Mouse (Mus musculus) limb, embryonic 15.5 days (tissue): ENCODE data around the gene Tap1. TPM values are rescaled to one million over a fixed set of nuclear protein-coding genes. Genes with fewer than 3 reads are reported as not detected.

Experiments used
- ATAC-seq: fragments of 200-750 bp; cut with Nextera tagmentation; 2 replicates; pipeline ENCODE4 v1.8.0; 2017; ENCODE audit warnings: low read depth, moderate TSS enrichment; ENCODE audit not compliant: insufficient number of reproducible peaks, low FRiP score, low TSS enrichment
- H3K27ac ChIP-seq: fragments of 300-500 bp; sonication (generic); 2 replicates; pipeline ENCODE4 v1.5.1; 2015; ENCODE audit warnings: moderate library complexity, mild to moderate bottlenecking, inconsistent platforms
- H3K27me3 ChIP-seq: fragments of 300-500 bp; sonication (generic); 2 replicates; pipeline ENCODE4 v1.6.1; 2015; ENCODE audit warnings: inconsistent platforms
- H3K36me3 ChIP-seq: fragments of 300-500 bp; sonication (generic); 2 replicates; pipeline ENCODE4 v1.6.1; 2015; ENCODE audit warnings: inconsistent platforms
- H3K4me1 ChIP-seq: fragments of 300-500 bp; sonication (generic); 2 replicates; pipeline ENCODE4 v1.6.1; 2015; ENCODE audit warnings: inconsistent platforms
- H3K4me2 ChIP-seq: fragments of 300-500 bp; sonication (generic); 2 replicates; pipeline ENCODE4 v1.6.1; 2015; ENCODE audit warnings: mild to moderate bottlenecking, inconsistent platforms
- H3K4me3 ChIP-seq: fragments of 300-500 bp; sonication (generic); 2 replicates; pipeline ENCODE4 v1.5.1; 2015; ENCODE audit warnings: mild to moderate bottlenecking, inconsistent platforms
- H3K9ac ChIP-seq: fragments of 300-500 bp; sonication (generic); 2 replicates; pipeline ENCODE4 v1.6.1; 2015; ENCODE audit warnings: inconsistent platforms
- H3K9me3 ChIP-seq: fragments of 300-500 bp; sonication (generic); 2 replicates; pipeline ENCODE4 v1.6.1; 2016; ENCODE audit warnings: inconsistent platforms
- WGBS: fragments of 180-500 bp; shearing (Covaris S2); methylation state at CpG from one replicate; pipeline ENCODE4 v1.1.7; 2015; 5-methylcytosine and 5-hydroxymethylcytosine counted together
- polyA plus RNA-seq: library from polyadenylated mRNA; unstranded; fragments of >200 nt; fragmentation: Nextera tagmentation; extraction: Ambion mirVana; gene quantifications from 2 replicates; pipeline ENCODE4 v1.2.1, GENCODE M21; 2015

The Tap1 gene
- polyA plus RNA-seq, 1 experiment from 2014 or later, result 13.2 TPM

GRCm38 (mm10) chr17:34244656-34245055 lies 57.3 kb downstream of the Tap1 start:
- Histone ChIP-seq H3K4me2 (no peak overlapping the region), H3K36me3 (no peaks in the 10 kb centered on the region), H3K27me3 (peaks cover 4% of the 10 kb centered on the region; the same call in 1 of the 2 replicates), H3K9ac (no peak overlapping the region), H3K9me3 (no peaks in the 10 kb centered on the region), H3K4me1 (no peaks in the 10 kb centered on the region), H3K4me3 (no peak overlapping the region), H3K27ac (no peak overlapping the region)
- WGBS, result 75% methylated on average over 4 of the region's 4 CpGs
- no peak for ATAC-seq

Other genes with a start within 250 kb of the Tap1 start
- 132 and 139 TPM in 2 replicates for gene Pfdn6, start 247.2 kb upstream of the Tap1 start, polyA plus RNA-seq
- 31.4 and 36.0 TPM in 2 replicates for gene Wdr46, start 246.9 kb upstream of the Tap1 start, polyA plus RNA-seq
- 5.9 and 8.3 TPM in 2 replicates for gene B3galt4, start 236.1 kb upstream of the Tap1 start, polyA plus RNA-seq
- 46.5 and 50.4 TPM in 2 replicates for gene Vps52, start 231.7 kb upstream of the Tap1 start, polyA plus RNA-seq
- 1,572 and 1,837 TPM in 2 replicates for gene Rps18, start 231.6 kb upstream of the Tap1 start, polyA plus RNA-seq
- gene H2-K1, start 187.2 kb upstream of the Tap1 start, polyA plus RNA-seq, result 25.5 and 31.3 TPM in 2 replicates
- 18.1 and 18.9 TPM in 2 replicates for gene Ring1, start 162.9 kb upstream of the Tap1 start, polyA plus RNA-seq
- gene H2-Ke6, start 159.5 kb upstream of the Tap1 start, polyA plus RNA-seq, result 45.0 and 50.3 TPM in 2 replicates
- 258 and 259 TPM in 2 replicates for gene Slc39a7, start 155.9 kb upstream of the Tap1 start, polyA plus RNA-seq
- 44.4 and 52.5 TPM in 2 replicates for gene Rxrb, start 155.7 kb upstream of the Tap1 start, polyA plus RNA-seq
- gene Col11a2, start 148.1 kb upstream of the Tap1 start, polyA plus RNA-seq, result 94.4 and 96.5 TPM in 2 replicates
- gene H2-Oa, start 95.2 kb upstream of the Tap1 start, polyA plus RNA-seq, result 0.61 and 0.79 TPM in 2 replicates
- 13.4 and 15.2 TPM in 2 replicates for gene H2-DMa, start 68.0 kb upstream of the Tap1 start, polyA plus RNA-seq
- gene Brd2, start 64.9 kb upstream of the Tap1 start, polyA plus RNA-seq, result 104 and 112 TPM in 2 replicates
- 0.37 and 0.38 TPM in 2 replicates for gene H2-DMb2, start 44.2 kb upstream of the Tap1 start, polyA plus RNA-seq
- gene H2-DMb1, start 34.5 kb upstream of the Tap1 start, polyA plus RNA-seq, result 2.6 and 3.3 TPM in 2 replicates
- gene Psmb9, start 211 bp downstream of the Tap1 start, polyA plus RNA-seq, result 3.1 and 3.4 TPM in 2 replicates
- gene Psmb8, start 10.2 kb downstream of the Tap1 start, polyA plus RNA-seq, result 11.7 and 12.1 TPM in 2 replicates
- gene Tap2, start 16.0 kb downstream of the Tap1 start, polyA plus RNA-seq, result 5.9 and 6.1 TPM in 2 replicates
- 0.32 TPM in 1 of 2 replicates, not detected in the other for gene H2-Ob, start 51.4 kb downstream of the Tap1 start, polyA plus RNA-seq
- 5.8 and 7.5 TPM in 2 replicates for gene H2-Ab1, start 70.1 kb downstream of the Tap1 start, polyA plus RNA-seq
- 2.9 and 3.3 TPM in 2 replicates for gene H2-Aa, start 100.3 kb downstream of the Tap1 start, polyA plus RNA-seq
- 3.3 and 3.8 TPM in 2 replicates for gene H2-Eb1, start 118.3 kb downstream of the Tap1 start, polyA plus RNA-seq
- gene H2-Eb2, start 138.1 kb downstream of the Tap1 start, polyA plus RNA-seq, result not detected in 2 replicates
- gene Btnl2, start 167.3 kb downstream of the Tap1 start, polyA plus RNA-seq, result 0.20 TPM in 2 replicates
- gene Btnl1, start 189.6 kb downstream of the Tap1 start, polyA plus RNA-seq, result not detected in 2 replicates
- 0.61 TPM in 1 of 2 replicates, not detected in the other for gene BC051142, start 211.3 kb downstream of the Tap1 start, polyA plus RNA-seq